Mouse (Mus musculus) liver, embryonic 14.5 days (tissue): ENCODE data around the gene Ccnt1. TPM values are rescaled to one million over a fixed set of nuclear protein-coding genes. Genes with fewer than 3 reads are reported as not detected.

Experiments used
- ATAC-seq: fragments of 200-750 bp; cut with Nextera tagmentation; 2 replicates; pipeline ENCODE4 v1.8.0; 2017; ENCODE audit warnings: moderate number of reproducible peaks, mild to moderate bottlenecking, moderate library complexity; ENCODE audit not compliant: insufficient read depth
- DNase-seq, 3 experiments: peaks; one replicate each; pipeline ENCODE4 v3.0.0-alpha.2; 2012 to 2013; ENCODE audit warnings: low read depth in 3 of 3, low spot score in 3 of 3
- H3K27ac ChIP-seq: fragments of 300-500 bp; sonication (generic); 2 replicates; pipeline ENCODE4 v1.5.1; 2014; ENCODE audit warnings: moderate library complexity, mild to moderate bottlenecking, control low read depth, inconsistent platforms
- H3K27me3 ChIP-seq: fragments of 300-500 bp; sonication (generic); 2 replicates; pipeline ENCODE4 v1.6.1; 2014; ENCODE audit warnings: mild to moderate bottlenecking, low read length, moderate library complexity; ENCODE audit not compliant: control insufficient read depth, insufficient read depth
- H3K36me3 ChIP-seq: fragments of 300-500 bp; sonication (generic); replicated peaks from 2 replicates; pipeline ENCODE4 v1.6.1; 2014; ENCODE audit warnings: low read depth; ENCODE audit not compliant: control insufficient read depth, insufficient read depth
- H3K4me1 ChIP-seq, 2 experiments: fragments of 200-500 bp in 1 of 2; fragments of 300-500 bp in 1 of 2; sonication (generic) in 1 of 2; replicated peaks; 2 replicates each; pipeline ENCODE4 v1.6.1; 2012 to 2014; ENCODE audit warnings: antibody characterized with exemption in 1 of 2, inconsistent platforms in 1 of 2, low read length in 1 of 2; ENCODE audit not compliant: control insufficient read depth in 2 of 2, insufficient read depth in 2 of 2
- H3K4me2 ChIP-seq: fragments of 300-500 bp; sonication (generic); 2 replicates; pipeline ENCODE4 v1.6.1; 2014; ENCODE audit warnings: low read depth, mild to moderate bottlenecking, control low read depth, moderate library complexity
- H3K4me3 ChIP-seq, 2 experiments: fragments of 200-500 bp in 1 of 2; fragments of 300-500 bp in 1 of 2; sonication (generic) in 1 of 2; 2 replicates each; pipeline ENCODE4 v1.5.1; 2012 to 2014; ENCODE audit warnings: low read depth in 2 of 2, low read length in 2 of 2, mild to moderate bottlenecking in 2 of 2, control low read depth in 1 of 2, inconsistent platforms in 1 of 2, moderate library complexity in 1 of 2; ENCODE audit not compliant: insufficient read depth in 1 of 2
- H3K9ac ChIP-seq: fragments of 300-500 bp; sonication (generic); replicated peaks from 2 replicates; pipeline ENCODE4 v1.6.1; 2014; ENCODE audit warnings: mild to moderate bottlenecking, control low read depth, moderate library complexity
- H3K9me3 ChIP-seq: fragments of 300-500 bp; sonication (generic); 2 replicates; pipeline ENCODE4 v1.6.1; 2016; ENCODE audit warnings: low read length, mixed read lengths; ENCODE audit not compliant: control insufficient read depth
- CTCF ChIP-seq: IDR thresholded peaks from 2 replicates; pipeline ENCODE4 v1.5.1; 2016; ENCODE audit warnings: antibody characterized with exemption, low read depth, control low read depth
- EP300 ChIP-seq: IDR thresholded peaks from 2 replicates; pipeline ENCODE4 v1.6.1; 2016; ENCODE audit warnings: antibody characterized with exemption, low read depth
- WGBS: fragments of 180-500 bp; shearing (Covaris S2); extraction: QIAGEN DNeasy Blood & Tissue Kit; methylation state at CpG from one replicate; pipeline ENCODE4 v1.1.7; 2014; ENCODE audit not compliant: insufficient replicate concordance; 5-methylcytosine and 5-hydroxymethylcytosine counted together
- polyA plus RNA-seq, 2 experiments: library from polyadenylated mRNA; depleted of rRNA in 1 of 2; stranded (reverse) in 1 of 2; unstranded in 1 of 2; fragments of >200 nt; fragmentation: Nextera tagmentation in 1 of 2; extraction: Ambion mirVana in 1 of 2; gene quantifications; 2 replicates each; pipeline versions ENCODE4 v1.2.1 to v1.2.3; 2012 to 2014

Gene Ccnt1
- polyA plus RNA-seq, 2 experiments: 8.2 to 23.7 TPM

DNA sequence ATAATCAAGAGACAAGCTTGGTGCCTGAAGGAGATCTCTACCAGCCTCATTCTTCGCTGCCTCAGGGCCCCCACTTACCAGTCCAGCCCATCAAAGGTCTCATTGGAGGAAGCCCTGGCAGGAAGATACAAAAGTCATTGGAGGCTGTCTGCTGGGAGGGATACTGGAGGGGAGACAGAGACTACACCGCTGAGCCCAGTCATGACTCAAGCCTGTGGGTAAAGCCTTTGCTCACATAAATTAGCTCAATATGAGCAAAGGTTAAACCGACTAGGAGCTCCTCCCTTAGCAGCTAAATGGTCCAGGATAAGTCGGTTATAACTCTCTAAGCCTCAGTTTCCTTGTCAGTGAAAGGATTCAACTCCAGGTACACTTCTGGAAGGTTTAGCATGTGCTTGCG, 24.3 kb upstream of the Ccnt1 start:
- DNase-seq: no peak
- H3K4me3 ChIP-seq: no peak overlapping the region
- peaks cover 0 to 4% of the 10 kb centered on the region in 2 experiments; a peak in 1 of 4 replicates for H3K4me1 ChIP-seq
- no peak overlapping the region for H3K9ac ChIP-seq
- H3K9me3 ChIP-seq: no peaks in the 10 kb centered on the region
- H3K27ac ChIP-seq: no peak overlapping the region
- 80% methylated on average over 5 of the region's 5 CpGs for WGBS
- TF ChIP-seq CTCF: no peak
- no peak for TF ChIP-seq EP300
- no peak overlapping the region for H3K4me2 ChIP-seq
- peaks cover 76% of the 10 kb centered on the region for H3K36me3 ChIP-seq
- ATAC-seq: no peak
- H3K27me3 ChIP-seq: no peaks in the 10 kb centered on the region

DNA sequence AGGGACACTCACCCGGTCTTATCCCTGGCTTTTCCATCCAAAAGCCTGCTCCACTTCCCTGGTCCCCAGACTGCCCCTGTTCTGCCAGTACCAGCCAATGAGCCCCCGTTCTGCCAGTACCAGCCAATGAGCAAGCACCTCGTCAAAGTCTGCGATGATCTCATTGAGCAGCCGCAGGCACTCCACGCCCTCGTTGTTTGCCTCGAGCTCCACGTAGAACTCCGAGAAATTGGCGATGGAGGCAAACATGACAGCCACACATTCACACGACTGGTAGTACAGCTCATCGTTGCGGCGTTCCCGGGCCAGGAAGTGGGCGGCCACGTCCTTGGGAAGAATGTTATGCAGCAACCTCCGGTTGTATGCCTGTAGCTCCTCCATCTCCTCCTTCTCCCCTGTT, 23.5 kb upstream of the Ccnt1 start:
- no peak overlapping the region for H3K27ac ChIP-seq
- DNase-seq (no peak), ATAC-seq (no peak)
- WGBS: 79% methylated on average over 19 of the region's 19 CpGs
- H3K4me2 ChIP-seq: no peak overlapping the region
- no peak overlapping the region for H3K4me3 ChIP-seq
- H3K4me1 ChIP-seq: peaks cover 0 to 8% of the 10 kb centered on the region in 2 experiments; a peak in 2 of 4 replicates
- H3K36me3 ChIP-seq: peaks cover 70% of the 10 kb centered on the region
- no peak overlapping the region for H3K9ac ChIP-seq
- H3K27me3 ChIP-seq: no peaks in the 10 kb centered on the region
- no peaks in the 10 kb centered on the region for H3K9me3 ChIP-seq
- TF ChIP-seq CTCF (no peak), EP300 (no peak)

GRCm38 (mm10) chr15:98591396-98591795, 20.7 kb upstream of the Ccnt1 start:
- no peak for ATAC-seq
- Histone ChIP-seq H3K4me3 (no peak overlapping the region), H3K4me1 (peaks cover 6 to 24% of the 10 kb centered on the region in 2 experiments), H3K9me3 (no peaks in the 10 kb centered on the region), H3K9ac (no peak overlapping the region), H3K36me3 (peaks cover 47% of the 10 kb centered on the region), H3K4me2 (no peak overlapping the region), H3K27me3 (no peaks in the 10 kb centered on the region), H3K27ac (no peak overlapping the region)
- no peak for DNase-seq
- 74% methylated on average over 4 of the region's 4 CpGs for WGBS
- TF ChIP-seq EP300: no peak
- no peak for TF ChIP-seq CTCF

DNA sequence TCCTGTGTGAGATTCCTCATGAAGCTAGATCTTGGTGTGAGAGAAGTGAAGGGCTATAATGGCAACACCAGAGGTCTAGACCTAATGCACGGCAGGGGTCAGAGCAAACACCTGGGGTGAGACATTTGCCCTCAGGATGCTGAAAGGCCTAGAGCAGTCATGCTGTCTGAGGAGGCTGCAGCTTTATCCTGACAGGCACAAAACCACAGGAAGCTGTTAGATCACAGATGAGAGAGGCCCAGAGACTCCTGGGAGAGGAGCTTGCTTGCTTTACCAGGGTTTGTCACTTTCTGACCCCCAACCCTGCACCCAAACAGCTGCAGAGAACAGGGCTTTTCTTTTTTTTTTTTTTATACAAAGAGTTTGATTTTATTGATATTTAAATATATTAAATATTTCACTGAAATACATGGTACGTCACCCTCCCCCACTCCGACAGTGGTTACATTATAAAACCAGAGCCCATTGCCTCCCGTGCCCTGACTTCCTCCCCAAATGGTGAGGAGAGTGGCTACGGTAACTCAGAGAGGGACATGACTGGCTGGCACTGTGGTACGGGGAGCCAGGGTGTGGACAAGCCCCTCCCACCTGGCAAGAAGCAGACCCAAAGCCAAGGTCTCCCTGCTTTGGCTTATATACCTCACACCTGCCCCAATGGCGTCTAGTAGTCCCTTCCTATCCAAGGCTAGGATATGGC, 19.1 kb upstream of the Ccnt1 start:
- no peak for DNase-seq
- no peaks in the 10 kb centered on the region for H3K27me3 ChIP-seq
- no peak overlapping the region for H3K27ac ChIP-seq
- H3K4me2 ChIP-seq: no peak overlapping the region
- no peaks in the 10 kb centered on the region for H3K9me3 ChIP-seq
- WGBS: 32% methylated on average over 7 of the region's 7 CpGs
- no peak overlapping the region for H3K9ac ChIP-seq
- H3K36me3 ChIP-seq: peaks cover 35% of the 10 kb centered on the region
- ATAC-seq: no peak
- no peak overlapping the region for H3K4me3 ChIP-seq
- TF ChIP-seq CTCF (no peak), EP300 (no peak)
- peaks cover 14 to 36% of the 10 kb centered on the region in 2 experiments for H3K4me1 ChIP-seq

DNA sequence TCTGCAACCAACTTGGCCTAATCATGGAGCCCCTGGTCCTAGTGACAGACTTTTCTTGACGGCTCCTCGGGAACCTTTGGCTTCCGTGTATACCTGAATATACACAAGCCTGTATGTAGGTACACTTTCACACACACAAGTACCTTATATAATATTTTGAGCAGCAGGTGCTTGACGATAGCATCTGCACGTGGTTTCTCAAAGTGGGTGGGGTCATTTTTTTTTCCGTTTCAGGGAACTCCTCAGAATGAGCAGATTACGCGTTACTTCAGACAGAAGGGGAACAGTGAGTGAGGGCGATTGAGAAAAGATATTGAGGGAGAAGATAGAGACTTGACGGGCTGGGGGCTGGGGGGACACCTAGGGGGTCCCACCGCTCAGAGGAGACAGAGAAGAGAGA, 17.0 kb upstream of the Ccnt1 start:
- Histone ChIP-seq H3K4me1 (peaks cover 14 to 36% of the 10 kb centered on the region in 2 experiments), H3K27ac (no peak overlapping the region), H3K4me2 (no peak overlapping the region), H3K27me3 (no peaks in the 10 kb centered on the region), H3K9me3 (no peaks in the 10 kb centered on the region), H3K4me3 (no peak overlapping the region), H3K36me3 (peaks cover 15% of the 10 kb centered on the region), H3K9ac (no peak overlapping the region)
- peak; percentile 20; the same call in 1 of the 2 replicates for ATAC-seq
- no peak for DNase-seq
- TF ChIP-seq EP300 (no peak), CTCF (no peak)
- 32% methylated on average over 11 of the region's 11 CpGs for WGBS
